Mouse (Mus musculus) intestine, embryonic 15.5 days (tissue): Measurements from ENCODE around the gene Tmcc1. TPM values are rescaled to one million over a fixed set of nuclear protein-coding genes. Genes with fewer than 3 reads are reported as not detected.
"Not testable (repeated sequence)": the region's sequence is repeated elsewhere in the genome, so short reads cannot be mapped to it uniquely, and the experiment has no call there.

Experiments used
- ATAC-seq: fragments of 200-750 bp; cut with Nextera tagmentation; 2 replicates; pipeline ENCODE4 v1.8.0; 2017; ENCODE audit warnings: moderate TSS enrichment, moderate library complexity
- H3K27ac ChIP-seq: fragments of 300-500 bp; sonication (generic); 2 replicates; pipeline ENCODE4 v1.5.1; 2015; ENCODE audit warnings: mild to moderate bottlenecking, inconsistent platforms
- H3K27me3 ChIP-seq: fragments of 300-500 bp; sonication (generic); replicated peaks from 2 replicates; pipeline ENCODE4 v1.6.1; 2015; ENCODE audit warnings: inconsistent platforms
- H3K36me3 ChIP-seq: fragments of 300-500 bp; sonication (generic); 2 replicates; pipeline ENCODE4 v1.6.1; 2015; ENCODE audit warnings: inconsistent platforms
- H3K4me1 ChIP-seq: fragments of 300-500 bp; sonication (generic); replicated peaks from 2 replicates; pipeline ENCODE4 v1.6.1; 2015; ENCODE audit warnings: inconsistent platforms
- H3K4me2 ChIP-seq: fragments of 300-500 bp; sonication (generic); replicated peaks from 2 replicates; pipeline ENCODE4 v1.6.1; 2015; ENCODE audit warnings: mild to moderate bottlenecking, inconsistent platforms
- H3K4me3 ChIP-seq: fragments of 300-500 bp; sonication (generic); replicated peaks from 2 replicates; pipeline ENCODE4 v1.5.1; 2015; ENCODE audit warnings: inconsistent platforms
- H3K9ac ChIP-seq: fragments of 300-500 bp; sonication (generic); 2 replicates; pipeline ENCODE4 v1.6.1; 2015; ENCODE audit warnings: inconsistent platforms
- H3K9me3 ChIP-seq: fragments of 300-500 bp; sonication (generic); 2 replicates; pipeline ENCODE4 v1.6.1; 2016; ENCODE audit warnings: inconsistent platforms
- WGBS: fragments of 180-500 bp; shearing (Covaris S2); methylation state at CpG from one replicate; pipeline ENCODE4 v1.1.7; 2015; 5-methylcytosine and 5-hydroxymethylcytosine counted together
- polyA plus RNA-seq: library from polyadenylated mRNA; unstranded; fragments of >200 nt; fragmentation: Nextera tagmentation; extraction: Ambion mirVana; gene quantifications from 2 replicates; pipeline ENCODE4 v1.2.1, GENCODE M21; 2015

Tmcc1 gene
- polyA plus RNA-seq, result 10.0 and 12.4 TPM in 2 replicates

GRCm38 (mm10) chr6:116193394-116194393 is at the start of gene Tmcc1:
Gene Tmcc1 (minus strand): TSS chr6:116193486.
- ATAC-seq, result peak; percentile 96
- under 1% methylated on average over 61 of the region's 68 CpGs for WGBS
- Histone ChIP-seq H3K9ac (peak within 1 kb of the TSS; percentile 92), H3K4me2 (peak within 1 kb of the TSS; percentile 86), H3K4me3 (peak within 1 kb of the TSS; percentile 96), H3K36me3 (no peaks in the 10 kb centered on the region), H3K9me3 (no peaks in the 10 kb centered on the region), H3K27ac (peak within 1 kb of the TSS; percentile 79), H3K27me3 (no peaks in the 10 kb centered on the region), H3K4me1 (0 out of 2 replicates have a peak, but pooled peaks cover 2% of the 10 kb centered on the region)

GRCm38 (mm10) chr6:116240371-116240770 is 47.1 kb upstream of the Tmcc1 start:
- no peak for ATAC-seq
- no peaks in the 10 kb centered on the region for H3K9me3 ChIP-seq
- no peak overlapping the region for H3K4me2 ChIP-seq
- no peak overlapping the region for H3K4me3 ChIP-seq
- H3K27me3 ChIP-seq, result no peaks in the 10 kb centered on the region
- no peak overlapping the region for H3K27ac ChIP-seq
- H3K9ac ChIP-seq, result no peak overlapping the region
- whole genome bisulfite sequencing, result 76% methylated on average over 2 of the region's 2 CpGs
- H3K4me1 ChIP-seq, result no peaks in the 10 kb centered on the region
- H3K36me3 ChIP-seq, result peaks cover 7% of the 10 kb centered on the region; the same call in 1 of the 2 replicates

- WGBS, result 87% methylated on average over 5 of the region's 5 CpGs
- no peaks in the 10 kb centered on the region for H3K9me3 ChIP-seq
- no peak overlapping the region for H3K4me2 ChIP-seq
- no peak overlapping the region for H3K9ac ChIP-seq
- peaks cover 7% of the 10 kb centered on the region; the same call in 1 of the 2 replicates for H3K36me3 ChIP-seq
- H3K4me1 ChIP-seq, result no peaks in the 10 kb centered on the region
- H3K4me3 ChIP-seq, result no peak overlapping the region
- H3K27me3 ChIP-seq, result no peaks in the 10 kb centered on the region
- H3K27ac ChIP-seq, result no peak overlapping the region
- ATAC-seq, result no peak
Measured at GRCm38 (mm10) chr6:116238083-116238482, 44.8 kb upstream of the Tmcc1 start.

- 90% methylated on average over 5 of the region's 5 CpGs for WGBS
- Histone ChIP-seq H3K4me1 (no peaks in the 10 kb centered on the region), H3K4me2 (no peak overlapping the region), H3K9ac (no peak overlapping the region), H3K27ac (no peak overlapping the region), H3K36me3 (peaks cover 8% of the 10 kb centered on the region; the same call in 1 of the 2 replicates), H3K9me3 (no peaks in the 10 kb centered on the region), H3K4me3 (no peak overlapping the region), H3K27me3 (no peaks in the 10 kb centered on the region)
- no peak for ATAC-seq
Measured at GRCm38 (mm10) chr6:116235336-116235735, 42.0 kb upstream of the Tmcc1 start.

GRCm38 (mm10) chr6:116234821-116235220 is 41.5 kb upstream of the Tmcc1 start:
- not testable (repeated sequence) for H3K36me3 ChIP-seq

GRCm38 (mm10) chr6:116228785-116229525 is 35.7 kb upstream of the Tmcc1 start:
- Histone ChIP-seq H3K4me3 (no peak overlapping the region), H3K4me1 (no peaks in the 10 kb centered on the region), H3K9ac (no peak overlapping the region), H3K27ac (no peak overlapping the region), H3K4me2 (no peak overlapping the region), H3K9me3 (no peaks in the 10 kb centered on the region), H3K36me3 (peaks cover 11% of the 10 kb centered on the region; the same call in 1 of the 2 replicates), H3K27me3 (no peaks in the 10 kb centered on the region)
- 0 out of 2 replicates have a peak, but pooled peaks have one; percentile 39 for ATAC-seq
- WGBS, result 61% methylated on average over 12 of the region's 12 CpGs

More at GRCm38 (mm10) chr6:116234821-116235220, 41.5 kb upstream of the Tmcc1 start:
- not testable (repeated sequence) for H3K9ac ChIP-seq, H3K27ac ChIP-seq, H3K4me1 ChIP-seq, ATAC-seq, H3K4me2 ChIP-seq, H3K4me3 ChIP-seq, H3K27me3 ChIP-seq, H3K9me3 ChIP-seq
- WGBS, result 88% methylated on average over 2 of the region's 2 CpGs

GRCm38 (mm10) chr6:116227767-116228166 is 34.5 kb upstream of the Tmcc1 start:
- ATAC-seq, result no peak
- 87% methylated on average over 11 of the region's 11 CpGs for WGBS
- no peaks in the 10 kb centered on the region for H3K27me3 ChIP-seq
- H3K36me3 ChIP-seq, result peaks cover 9% of the 10 kb centered on the region; the same call in 1 of the 2 replicates
- H3K4me2 ChIP-seq, result no peak overlapping the region
- H3K9me3 ChIP-seq, result no peaks in the 10 kb centered on the region
- H3K4me1 ChIP-seq, result no peaks in the 10 kb centered on the region
- H3K27ac ChIP-seq, result no peak overlapping the region
- H3K4me3 ChIP-seq, result no peak overlapping the region
- H3K9ac ChIP-seq, result no peak overlapping the region

GRCm38 (mm10) chr6:116207729-116208534 is 14.6 kb upstream of the Tmcc1 start, which contains the start of gene Washc2:
Gene Washc2 (plus strand): TSS chr6:116208038.
- Histone ChIP-seq H3K4me1 (0 out of 2 replicates have a peak, but pooled peaks cover 5% of the 10 kb centered on the region), H3K4me3 (peak within 1 kb of the TSS; percentile 84), H3K9ac (peak within 1 kb of the TSS; percentile 84), H3K36me3 (0 out of 2 replicates have a peak, but pooled peaks cover 2% of the 10 kb centered on the region), H3K4me2 (peak within 1 kb of the TSS; percentile 79), H3K9me3 (no peaks in the 10 kb centered on the region), H3K27me3 (no peaks in the 10 kb centered on the region), H3K27ac (peak within 1 kb of the TSS; percentile 87)
- ATAC-seq, result peak; percentile 99
- under 1% methylated on average over 51 of the region's 51 CpGs for WGBS

GRCm38 (mm10) chr6:116199682-116200081 is 6.4 kb upstream of the Tmcc1 start:
- H3K27me3 ChIP-seq, result no peaks in the 10 kb centered on the region
- no peak for ATAC-seq
- 64% methylated on average over 2 of the region's 2 CpGs for WGBS
- no peak overlapping the region for H3K9ac ChIP-seq
- no peaks in the 10 kb centered on the region for H3K4me1 ChIP-seq
- H3K4me2 ChIP-seq, result no peak overlapping the region
- no peaks in the 10 kb centered on the region for H3K9me3 ChIP-seq
- no peak overlapping the region for H3K4me3 ChIP-seq
- no peaks in the 10 kb centered on the region for H3K36me3 ChIP-seq
- no peak overlapping the region for H3K27ac ChIP-seq

GRCm38 (mm10) chr6:116198173-116198572 is 4.9 kb upstream of the Tmcc1 start:
- Histone ChIP-seq H3K4me2 (no peak overlapping the region), H3K9me3 (no peaks in the 10 kb centered on the region), H3K27me3 (no peaks in the 10 kb centered on the region), H3K36me3 (no peaks in the 10 kb centered on the region), H3K9ac (no peak overlapping the region), H3K27ac (no peak overlapping the region), H3K4me1 (0 out of 2 replicates have a peak, but pooled peaks cover 2% of the 10 kb centered on the region), H3K4me3 (no peak overlapping the region)
- WGBS, result 37% methylated on average over 3 of the region's 3 CpGs
- ATAC-seq, result no peak

GRCm38 (mm10) chr6:116195811-116196210 is 2.5 kb upstream of the Tmcc1 start:
- Histone ChIP-seq H3K27ac (no peak overlapping the region), H3K4me2 (no peak overlapping the region), H3K9ac (no peak overlapping the region), H3K9me3 (no peaks in the 10 kb centered on the region), H3K36me3 (no peaks in the 10 kb centered on the region), H3K4me1 (0 out of 2 replicates have a peak, but pooled peaks cover 2% of the 10 kb centered on the region), H3K4me3 (no peak overlapping the region), H3K27me3 (no peaks in the 10 kb centered on the region)
- no peak for ATAC-seq
- WGBS, result 61% methylated on average over 8 of the region's 8 CpGs
